Mouse (Mus musculus) intestine, embryonic 15.5 days (tissue): ENCODE measurements around the gene Trpc5os. TPM values are rescaled to one million over a fixed set of nuclear protein-coding genes. Genes with fewer than 3 reads are reported as not detected.

Experiments
- ATAC-seq: fragments of 200-750 bp; cut with Nextera tagmentation; 2 replicates; pipeline ENCODE4 v1.8.0; 2017; ENCODE audit warnings: moderate TSS enrichment, moderate library complexity
- H3K27ac ChIP-seq: fragments of 300-500 bp; sonication (generic); 2 replicates; pipeline ENCODE4 v1.5.1; 2015; ENCODE audit warnings: mild to moderate bottlenecking, inconsistent platforms
- H3K27me3 ChIP-seq: fragments of 300-500 bp; sonication (generic); replicated peaks from 2 replicates; pipeline ENCODE4 v1.6.1; 2015; ENCODE audit warnings: inconsistent platforms
- H3K36me3 ChIP-seq: fragments of 300-500 bp; sonication (generic); 2 replicates; pipeline ENCODE4 v1.6.1; 2015; ENCODE audit warnings: inconsistent platforms
- H3K4me1 ChIP-seq: fragments of 300-500 bp; sonication (generic); replicated peaks from 2 replicates; pipeline ENCODE4 v1.6.1; 2015; ENCODE audit warnings: inconsistent platforms
- H3K4me2 ChIP-seq: fragments of 300-500 bp; sonication (generic); replicated peaks from 2 replicates; pipeline ENCODE4 v1.6.1; 2015; ENCODE audit warnings: mild to moderate bottlenecking, inconsistent platforms
- H3K4me3 ChIP-seq: fragments of 300-500 bp; sonication (generic); replicated peaks from 2 replicates; pipeline ENCODE4 v1.5.1; 2015; ENCODE audit warnings: inconsistent platforms
- H3K9ac ChIP-seq: fragments of 300-500 bp; sonication (generic); 2 replicates; pipeline ENCODE4 v1.6.1; 2015; ENCODE audit warnings: inconsistent platforms
- H3K9me3 ChIP-seq: fragments of 300-500 bp; sonication (generic); 2 replicates; pipeline ENCODE4 v1.6.1; 2016; ENCODE audit warnings: inconsistent platforms
- WGBS: fragments of 180-500 bp; shearing (Covaris S2); methylation state at CpG from one replicate; pipeline ENCODE4 v1.1.7; 2015; 5-methylcytosine and 5-hydroxymethylcytosine counted together
- polyA plus RNA-seq: library from polyadenylated mRNA; unstranded; fragments of >200 nt; fragmentation: Nextera tagmentation; extraction: Ambion mirVana; gene quantifications from 2 replicates; pipeline ENCODE4 v1.2.1, GENCODE M21; 2015

Trpc5os gene
- not detected in 2 replicates for polyA plus RNA-seq

GRCm38 (mm10) chrX:144456281-144456680 lies at the start of gene Trpc5os:
TSS of gene Trpc5os (plus strand) at chrX:144456581.
- no peak for ATAC-seq
- no peaks in the 10 kb centered on the region for H3K36me3 ChIP-seq
- no peaks in the 10 kb centered on the region for H3K9me3 ChIP-seq
- no peaks in the 10 kb centered on the region for H3K4me1 ChIP-seq
- no peak within 1 kb of the TSS for H3K27ac ChIP-seq
- no peak within 1 kb of the TSS for H3K4me2 ChIP-seq
- no peaks in the 10 kb centered on the region for H3K27me3 ChIP-seq
- H3K4me3 ChIP-seq: no peak within 1 kb of the TSS
- no peak within 1 kb of the TSS for H3K9ac ChIP-seq
- 76% methylated on average over 5 of the region's 5 CpGs for WGBS

- H3K36me3 ChIP-seq: no peaks in the 10 kb centered on the region
- H3K4me2 ChIP-seq: no peak overlapping the region
- H3K27me3 ChIP-seq: no peaks in the 10 kb centered on the region
- H3K9ac ChIP-seq: no peak overlapping the region
- no peak overlapping the region for H3K27ac ChIP-seq
- H3K4me3 ChIP-seq: no peak overlapping the region
- no peak for ATAC-seq
- no peaks in the 10 kb centered on the region for H3K4me1 ChIP-seq
- H3K9me3 ChIP-seq: no peaks in the 10 kb centered on the region
- WGBS: 44% methylated on average over 5 of the region's 5 CpGs
Observed at GRCm38 (mm10) chrX:144408036-144408435, 48.3 kb upstream of the Trpc5os start.

- no peak overlapping the region for H3K9ac ChIP-seq
- ATAC-seq: no peak
- no peak overlapping the region for H3K27ac ChIP-seq
- no peak overlapping the region for H3K4me2 ChIP-seq
- H3K36me3 ChIP-seq: no peaks in the 10 kb centered on the region
- no peaks in the 10 kb centered on the region for H3K27me3 ChIP-seq
- 50% methylated on average over 1 of the region's 1 CpGs for WGBS
- no peaks in the 10 kb centered on the region for H3K4me1 ChIP-seq
- H3K9me3 ChIP-seq: no peaks in the 10 kb centered on the region
- no peak overlapping the region for H3K4me3 ChIP-seq
Observed at GRCm38 (mm10) chrX:144420259-144420658, 36.1 kb upstream of the Trpc5os start.

DNA sequence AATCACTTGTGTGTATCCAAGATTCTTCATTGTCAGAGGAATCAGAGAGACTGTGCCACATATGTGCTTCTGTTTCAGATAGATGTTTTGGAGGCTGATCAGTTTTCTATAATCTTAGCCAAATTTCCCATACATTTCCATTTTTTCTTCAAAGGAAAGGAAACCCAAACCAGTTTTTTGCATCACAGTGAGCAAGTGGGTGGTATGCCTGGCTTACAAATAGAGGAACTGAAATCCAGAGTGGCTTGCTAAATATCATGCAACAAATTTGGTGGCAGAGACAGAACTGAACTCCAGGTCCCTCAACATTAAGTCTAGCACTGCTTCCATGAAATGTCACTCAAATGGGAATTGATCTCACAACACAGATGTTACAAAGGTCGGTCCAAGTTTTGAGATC lies 35.3 kb upstream of the Trpc5os start:
- no peaks in the 10 kb centered on the region for H3K9me3 ChIP-seq
- H3K4me2 ChIP-seq: no peak overlapping the region
- WGBS: 85% methylated on average over 1 of the region's 1 CpGs
- H3K9ac ChIP-seq: no peak overlapping the region
- no peaks in the 10 kb centered on the region for H3K36me3 ChIP-seq
- no peak overlapping the region for H3K27ac ChIP-seq
- H3K4me3 ChIP-seq: no peak overlapping the region
- ATAC-seq: no peak
- no peaks in the 10 kb centered on the region for H3K27me3 ChIP-seq
- no peaks in the 10 kb centered on the region for H3K4me1 ChIP-seq

GRCm38 (mm10) chrX:144423848-144424247 lies 32.5 kb upstream of the Trpc5os start:
- H3K36me3 ChIP-seq: no peaks in the 10 kb centered on the region
- no peaks in the 10 kb centered on the region for H3K9me3 ChIP-seq
- 85% methylated on average over 3 of the region's 3 CpGs for WGBS
- no peaks in the 10 kb centered on the region for H3K4me1 ChIP-seq
- H3K4me3 ChIP-seq: no peak overlapping the region
- no peak overlapping the region for H3K9ac ChIP-seq
- H3K27ac ChIP-seq: no peak overlapping the region
- no peak for ATAC-seq
- H3K27me3 ChIP-seq: no peaks in the 10 kb centered on the region
- H3K4me2 ChIP-seq: no peak overlapping the region

DNA sequence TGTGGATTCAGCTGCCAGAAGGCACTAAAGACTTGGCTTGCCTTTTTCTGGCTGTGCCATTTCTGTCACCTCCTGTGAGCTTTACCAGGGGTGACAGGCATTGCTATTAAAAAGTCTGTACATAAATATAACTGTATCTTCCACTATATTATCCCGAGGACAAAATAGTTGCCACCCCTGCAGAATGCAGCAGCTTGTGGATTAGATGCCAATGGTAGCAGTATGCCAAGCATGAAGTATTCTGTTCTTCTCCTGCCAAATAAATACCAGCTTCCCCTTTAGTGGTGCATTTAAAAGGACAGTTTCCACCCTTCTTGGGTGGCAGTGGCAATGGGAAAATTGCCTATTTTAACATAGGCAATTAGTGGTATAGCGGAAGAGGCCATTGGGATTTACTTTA lies 8.0 kb downstream of the Trpc5os start:
- no peak for ATAC-seq
- Histone ChIP-seq H3K4me2 (no peak overlapping the region), H3K4me3 (no peak overlapping the region), H3K27ac (no peak overlapping the region), H3K9me3 (no peaks in the 10 kb centered on the region), H3K36me3 (no peaks in the 10 kb centered on the region), H3K4me1 (no peaks in the 10 kb centered on the region), H3K9ac (no peak overlapping the region), H3K27me3 (no peaks in the 10 kb centered on the region)
- whole genome bisulfite sequencing: 84% methylated on average over 2 of the region's 2 CpGs

GRCm38 (mm10) chrX:144491394-144491793 lies 35.0 kb downstream of the Trpc5os start:
- Histone ChIP-seq H3K27me3 (no peaks in the 10 kb centered on the region), H3K27ac (no peak overlapping the region), H3K36me3 (no peaks in the 10 kb centered on the region), H3K9me3 (no peaks in the 10 kb centered on the region), H3K4me1 (no peaks in the 10 kb centered on the region), H3K4me3 (no peak overlapping the region), H3K4me2 (no peak overlapping the region), H3K9ac (no peak overlapping the region)
- WGBS: 85% methylated on average over 1 of the region's 1 CpGs
- ATAC-seq: no peak

GRCm38 (mm10) chrX:144523239-144523638 lies 66.9 kb downstream of the Trpc5os start:
- H3K36me3 ChIP-seq: no peaks in the 10 kb centered on the region
- peak; percentile 68; the same call in 1 of the 2 replicates for ATAC-seq
- no peaks in the 10 kb centered on the region for H3K4me1 ChIP-seq
- no peak overlapping the region for H3K27ac ChIP-seq
- no peaks in the 10 kb centered on the region for H3K9me3 ChIP-seq
- H3K4me3 ChIP-seq: no peak overlapping the region
- 83% methylated on average over 5 of the region's 5 CpGs for WGBS
- H3K4me2 ChIP-seq: no peak overlapping the region
- H3K27me3 ChIP-seq: no peaks in the 10 kb centered on the region
- no peak overlapping the region for H3K9ac ChIP-seq

- no peak for ATAC-seq
- H3K4me2 ChIP-seq: no peak overlapping the region
- no peaks in the 10 kb centered on the region for H3K36me3 ChIP-seq
- H3K9me3 ChIP-seq: no peaks in the 10 kb centered on the region
- 64% methylated on average over 7 of the region's 7 CpGs for WGBS
- no peak overlapping the region for H3K4me3 ChIP-seq
- no peak overlapping the region for H3K27ac ChIP-seq
- no peaks in the 10 kb centered on the region for H3K27me3 ChIP-seq
- H3K9ac ChIP-seq: no peak overlapping the region
- H3K4me1 ChIP-seq: no peaks in the 10 kb centered on the region
Observed at GRCm38 (mm10) chrX:144526042-144526441, 69.7 kb downstream of the Trpc5os start.

Other genes starting within 250 kb of the Trpc5os start
- 14.7 and 15.1 TPM in 2 replicates for gene Alg13, start 138.8 kb upstream of the Trpc5os start, polyA plus RNA-seq
- gene Trpc5, start 231.6 kb downstream of the Trpc5os start, polyA plus RNA-seq: 0.29 and 0.34 TPM in 2 replicates
- 0.37 and 0.60 TPM in 2 replicates for gene Rtl4, start 232.3 kb downstream of the Trpc5os start, polyA plus RNA-seq